Mouse (Mus musculus) cerebellum, adult 2 months (tissue): ENCODE measurements at regions not wholly inside any gene's neighbourhood (a gene's known extent, or its start where the extent isn't known, plus 50 kb on each side); places are given as distances from the start of the nearest gene placed in this dataset.

Experiments used
- CTCF ChIP-seq: fragments of 200-500 bp; IDR thresholded peaks from 2 replicates; pipeline ENCODE4 v1.5.1; 2011; ENCODE audit warnings: low read depth, mild to moderate bottlenecking, control low read depth, low read length, moderate library complexity, borderline replicate concordance; ENCODE audit not compliant: insufficient read depth
- POLR2A ChIP-seq: fragments of 200-500 bp; IDR thresholded peaks from 2 replicates; pipeline ENCODE4 v1.6.1; 2011; ENCODE audit warnings: low read length, control low read depth, borderline replicate concordance; ENCODE audit not compliant: insufficient read depth

GRCm38 (mm10) chr11:28692263-28693194 lies 108.4 kb upstream of the Ccdc85a start:
- TF ChIP-seq CTCF, result no peak
- no peak for TF ChIP-seq POLR2A
